Mouse (Mus musculus) lung, adult 2 months (tissue): ENCODE results near the gene Eya4. TPM values are rescaled to one million over a fixed set of nuclear protein-coding genes. Genes with fewer than 3 reads are reported as not detected.

Experiments
- DNase-seq: peaks from one replicate; pipeline ENCODE4 v3.0.0; 2022
- H3K4me1 ChIP-seq: fragments of 200-500 bp; 2 replicates; pipeline ENCODE4 v1.6.1; 2011; ENCODE audit warnings: low read length; ENCODE audit not compliant: control insufficient read depth, insufficient read depth
- H3K4me3 ChIP-seq: fragments of 200-500 bp; replicated peaks from 2 replicates; pipeline ENCODE3; 2011; ENCODE audit warnings: low read depth, mild to moderate bottlenecking, control low read depth, low read length; ENCODE audit errors: extremely low read depth
- CTCF ChIP-seq: fragments of 200-500 bp; IDR thresholded peaks from 2 replicates; pipeline ENCODE4 v1.5.1; 2011; ENCODE audit warnings: mild to moderate bottlenecking, low read length, control low read depth; ENCODE audit not compliant: insufficient read depth
- POLR2A ChIP-seq: fragments of 200-500 bp; IDR thresholded peaks from 2 replicates; pipeline ENCODE4 v1.6.1; 2011; ENCODE audit warnings: low read depth, mild to moderate bottlenecking, control low read depth, low read length, borderline replicate concordance; ENCODE audit errors: extremely low read depth
- WGBS: fragments of 180-500 bp; shearing (Covaris S2); methylation state at CpG from one replicate; pipeline ENCODE4 v1.1.7; 2018; 5-methylcytosine and 5-hydroxymethylcytosine counted together
- polyA plus RNA-seq: library from polyadenylated mRNA; depleted of rRNA; stranded (reverse); fragments of >200 nt; gene quantifications from 2 replicates; pipeline ENCODE4 v1.2.3, GENCODE M21; 2012

Gene Eya4
- polyA plus RNA-seq, 1 experiment = 0.31 TPM

DNA sequence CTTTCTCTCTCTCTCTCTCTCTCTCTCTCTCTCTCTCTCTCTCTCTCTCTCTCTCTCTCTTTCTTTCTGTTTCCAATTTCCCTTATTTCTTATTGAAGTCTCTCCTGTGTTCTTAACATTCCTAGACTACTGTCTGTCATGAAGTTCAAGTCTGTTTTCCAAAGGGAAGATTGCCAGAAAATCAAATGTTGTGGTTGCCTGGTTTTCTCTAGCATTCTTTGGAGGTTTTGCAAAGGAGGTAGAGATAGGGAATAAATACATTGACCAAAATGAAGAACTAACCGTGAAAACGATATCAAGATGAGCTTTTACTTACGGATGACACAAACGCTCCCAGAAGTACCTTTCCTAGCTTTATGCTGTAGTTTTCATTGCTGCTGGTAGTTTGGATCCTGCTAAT, 148.0 kb downstream of the Eya4 start:
- TF ChIP-seq CTCF (no peak), POLR2A (no peak)
- 92% methylated on average over 4 of the region's 4 CpGs for WGBS
- no peaks in the 10 kb centered on the region for H3K4me1 ChIP-seq
- DNase-seq = no peak
- no peak overlapping the region for H3K4me3 ChIP-seq

DNA sequence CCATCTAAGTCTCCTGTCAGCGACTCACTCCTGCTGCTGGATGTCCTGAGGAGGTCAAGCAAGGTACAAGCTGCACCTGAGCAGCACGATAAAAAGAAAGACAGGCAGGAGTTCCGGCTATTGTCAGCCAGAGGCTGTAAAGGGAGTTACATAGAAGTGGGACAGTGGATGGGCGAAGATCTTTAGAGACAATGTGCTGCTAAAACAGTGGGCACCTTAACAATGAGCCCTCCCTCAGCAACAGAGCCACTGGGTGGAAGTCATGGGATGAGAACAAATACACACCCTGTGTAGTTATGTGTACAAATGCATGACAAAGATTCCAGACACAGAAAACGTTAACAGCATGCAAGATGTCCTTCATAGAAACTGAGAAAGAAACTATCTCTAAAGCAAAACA, 152.3 kb downstream of the Eya4 start:
- TF ChIP-seq POLR2A = no peak
- TF ChIP-seq CTCF = no peak
- no peaks in the 10 kb centered on the region for H3K4me1 ChIP-seq
- H3K4me3 ChIP-seq = no peak overlapping the region
- WGBS = 60% methylated on average over 5 of the region's 5 CpGs
- DNase-seq = no peak

DNA sequence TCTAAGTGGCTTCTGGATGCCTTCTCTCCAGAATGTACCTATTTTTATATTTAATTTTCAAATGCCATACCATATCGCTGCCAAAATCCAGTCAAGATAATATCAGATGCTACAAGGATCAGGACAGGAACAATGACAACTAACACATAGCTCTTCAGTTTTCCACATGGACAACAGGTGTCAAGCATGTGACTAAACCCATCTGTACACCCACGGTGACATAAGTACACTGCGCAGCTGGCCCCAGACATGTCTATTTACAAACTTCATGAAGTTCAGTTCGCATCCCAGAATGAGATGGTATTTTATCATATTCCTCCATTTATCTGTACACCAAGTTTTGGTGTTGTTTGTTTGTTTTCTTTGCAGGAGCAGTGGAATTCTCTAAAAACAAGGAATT, 154.2 kb downstream of the Eya4 start:
- WGBS = 87% methylated on average over 4 of the region's 4 CpGs
- Histone ChIP-seq H3K4me3 (no peak overlapping the region), H3K4me1 (no peaks in the 10 kb centered on the region)
- TF ChIP-seq POLR2A (no peak), CTCF (no peak)
- DNase-seq = no peak

DNA sequence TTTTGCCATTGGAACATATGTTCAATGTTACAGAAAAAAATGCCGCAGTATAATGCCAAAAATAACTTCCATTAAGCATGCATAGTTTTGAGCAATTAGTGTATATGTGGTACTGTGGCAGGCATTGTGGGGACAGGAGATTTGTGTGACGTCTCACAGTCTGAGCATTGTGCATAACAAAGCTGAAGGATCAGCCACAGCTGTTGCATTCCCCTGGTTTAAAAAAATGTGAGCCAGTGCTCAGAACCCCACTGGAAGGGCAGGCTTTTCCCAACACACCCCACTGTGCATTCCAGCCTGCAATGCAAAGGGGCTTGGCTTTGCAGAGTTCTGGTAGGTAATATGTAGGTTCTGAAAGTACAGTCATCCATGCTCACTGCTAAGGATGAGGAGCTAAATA, 155.2 kb downstream of the Eya4 start:
- no peak overlapping the region for H3K4me3 ChIP-seq
- TF ChIP-seq CTCF (no peak), POLR2A (no peak)
- WGBS = 62% methylated on average over 2 of the region's 2 CpGs
- no peak for DNase-seq
- H3K4me1 ChIP-seq = no peaks in the 10 kb centered on the region

DNA sequence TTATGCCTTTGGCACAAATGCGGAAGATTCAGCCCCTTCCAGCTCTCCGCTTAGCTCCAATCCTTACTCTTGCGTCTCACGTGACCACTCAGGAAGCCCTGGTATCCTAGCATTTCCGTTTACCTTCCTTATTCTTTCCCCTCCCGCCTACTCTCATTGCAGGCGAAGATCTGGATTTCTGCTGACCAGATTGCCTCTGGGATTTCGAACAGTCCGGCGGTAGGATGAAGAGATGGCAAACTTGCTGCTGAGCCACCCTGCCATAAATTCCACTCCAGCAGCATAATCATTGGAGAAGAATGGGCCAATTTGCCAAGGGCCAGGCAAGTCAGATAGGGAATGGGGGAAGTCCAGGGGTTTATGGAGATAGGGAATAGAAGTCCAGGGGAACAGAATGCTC, 160.8 kb downstream of the Eya4 start:
- WGBS = 71% methylated on average over 10 of the region's 10 CpGs
- no peak for TF ChIP-seq POLR2A
- no peak for TF ChIP-seq CTCF
- no peak for DNase-seq
- H3K4me1 ChIP-seq = no peaks in the 10 kb centered on the region
- H3K4me3 ChIP-seq = no peak overlapping the region

DNA sequence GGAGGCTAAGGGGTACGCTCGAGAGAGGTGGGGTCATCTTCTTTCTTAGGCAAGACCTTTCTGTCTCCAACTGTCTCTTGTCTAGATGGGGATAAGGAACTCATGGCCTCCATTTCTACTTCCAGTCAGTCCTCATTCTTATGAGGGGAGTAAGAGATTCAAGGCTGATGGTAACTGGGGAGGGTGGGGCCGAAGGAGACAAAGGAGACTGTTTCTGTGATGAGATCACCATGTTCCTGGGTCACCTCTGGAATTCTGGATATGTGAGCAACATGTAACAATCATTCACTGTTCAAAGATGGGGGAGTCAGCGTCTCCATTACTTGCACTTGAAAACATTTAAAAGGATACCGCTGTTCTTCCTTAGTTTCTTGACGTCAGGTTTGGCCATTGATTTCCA, 165.2 kb downstream of the Eya4 start:
- WGBS = 77% methylated on average over 6 of the region's 6 CpGs
- Histone ChIP-seq H3K4me1 (no peaks in the 10 kb centered on the region), H3K4me3 (no peak overlapping the region)
- no peak for TF ChIP-seq CTCF
- TF ChIP-seq POLR2A = no peak
- DNase-seq = no peak

DNA sequence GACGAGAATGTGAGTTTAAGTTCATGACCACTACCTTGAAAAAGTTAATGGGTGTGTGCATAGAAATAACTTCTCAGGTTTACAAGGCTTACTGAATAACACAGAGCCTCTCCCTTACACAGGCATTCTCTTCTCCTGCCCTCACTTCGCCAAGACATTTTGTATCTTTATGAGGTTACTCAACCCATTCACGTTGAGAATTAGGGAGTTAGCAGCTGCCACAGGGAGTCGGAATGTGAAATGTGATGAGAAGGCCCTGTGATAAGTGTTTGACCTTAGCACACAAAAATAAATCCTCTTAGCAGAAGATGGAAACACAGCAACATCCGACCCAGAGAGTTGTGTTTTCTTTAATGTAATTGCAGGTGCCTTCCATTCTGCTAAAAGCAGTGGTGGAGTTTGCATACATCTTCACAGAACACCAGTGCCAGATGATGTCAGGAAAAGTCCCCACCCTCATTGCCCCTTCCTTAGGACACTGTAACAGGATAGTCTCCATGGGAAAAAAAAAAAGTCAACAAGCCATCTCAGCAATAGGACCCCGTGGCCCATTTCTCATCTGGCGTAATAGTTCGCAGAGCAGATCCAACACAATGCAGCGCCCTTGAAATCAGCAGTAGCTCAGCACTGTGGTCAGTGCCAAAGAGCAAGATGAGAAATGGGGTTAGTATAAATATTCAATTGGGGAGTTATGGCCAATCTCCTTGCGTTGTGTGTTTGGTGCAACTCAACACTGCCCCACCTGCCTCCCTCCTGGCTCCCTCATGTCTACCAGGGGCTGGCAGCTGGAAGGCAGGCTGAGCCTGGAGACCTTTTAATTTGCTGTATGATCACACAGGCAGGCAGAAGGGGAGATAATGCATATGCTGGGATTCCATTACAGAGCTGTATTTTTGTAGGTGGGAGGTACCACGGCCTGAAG, 168.8 kb downstream of the Eya4 start:
- Histone ChIP-seq H3K4me1 (no peaks in the 10 kb centered on the region), H3K4me3 (no peak overlapping the region)
- TF ChIP-seq CTCF = no peak
- TF ChIP-seq POLR2A = no peak
- DNase-seq = no peak
- 83% methylated on average over 11 of the region's 11 CpGs for WGBS

DNA sequence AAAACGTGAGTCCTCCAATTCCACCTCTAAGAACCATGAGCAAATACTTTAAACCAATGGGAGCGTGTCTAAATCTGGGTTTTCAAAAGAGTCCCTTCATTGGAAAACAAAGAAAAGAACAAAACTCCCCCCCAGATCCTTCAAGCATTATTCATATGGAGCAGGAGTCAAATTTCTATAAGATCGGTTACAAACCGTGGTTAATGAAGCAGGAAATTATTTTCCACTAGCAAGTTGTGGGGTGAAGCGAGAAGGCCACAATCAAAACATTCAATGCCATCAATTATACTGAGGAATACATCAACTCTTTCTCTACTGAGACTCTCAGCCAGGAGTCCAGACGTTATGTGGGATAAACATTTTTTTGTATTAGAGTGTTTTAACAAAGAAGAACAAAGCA, 171.3 kb downstream of the Eya4 start:
- 58% methylated on average over 6 of the region's 6 CpGs for WGBS
- H3K4me3 ChIP-seq = no peak overlapping the region
- no peaks in the 10 kb centered on the region for H3K4me1 ChIP-seq
- DNase-seq = no peak
- TF ChIP-seq POLR2A (no peak), CTCF (no peak)

DNA sequence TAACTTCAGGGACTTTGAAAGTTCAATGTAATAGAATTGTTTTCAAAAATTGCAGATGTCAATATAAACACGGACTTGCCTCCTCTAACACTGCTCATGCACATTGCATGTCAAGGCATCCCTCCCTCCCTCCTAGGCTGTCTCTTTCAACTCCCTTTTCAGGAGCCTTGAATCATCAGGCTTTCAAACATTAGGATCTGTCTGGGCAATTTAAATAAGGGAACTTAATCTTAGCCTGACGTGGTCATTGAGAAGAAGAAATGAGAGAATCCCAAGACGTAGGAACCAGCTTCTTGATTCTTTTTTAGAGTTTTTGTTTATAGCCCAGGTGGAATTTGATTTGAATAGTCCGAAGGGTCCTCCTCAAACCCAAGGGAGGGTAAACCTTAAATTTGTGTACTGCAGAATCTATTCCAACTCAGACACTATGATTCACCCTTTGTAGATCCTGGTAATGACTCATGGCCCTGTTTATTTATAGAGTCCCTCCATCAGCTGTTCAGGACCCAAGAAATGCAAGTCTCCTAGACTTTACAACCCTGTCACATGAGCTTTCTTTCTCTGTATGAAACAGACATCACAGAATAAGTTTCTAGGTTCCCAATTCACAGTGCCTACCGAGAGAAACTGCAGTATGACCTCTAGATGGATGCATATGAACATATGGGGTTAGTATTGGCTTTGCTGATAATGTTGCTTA, 173.1 kb downstream of the Eya4 start:
- TF ChIP-seq CTCF (no peak), POLR2A (no peak)
- Histone ChIP-seq H3K4me1 (no peaks in the 10 kb centered on the region), H3K4me3 (no peak overlapping the region)
- WGBS = 71% methylated on average over 5 of the region's 5 CpGs
- no peak for DNase-seq
